Mouse (Mus musculus) megakaryocyte, embryonic 14.5 days (primary cell): ENCODE results near the gene Rapgef5.

Experiments
- FLI1 ChIP-seq: IDR thresholded peaks from 2 replicates; pipeline ENCODE4 v1.6.1; 2012; ENCODE audit warnings: low read length, inconsistent platforms, mixed read lengths
- GATA1 ChIP-seq: IDR thresholded peaks from 3 replicates; pipeline ENCODE4 v1.6.1; 2012; ENCODE audit warnings: mixed read lengths, low read length, inconsistent platforms, borderline replicate concordance

DNA sequence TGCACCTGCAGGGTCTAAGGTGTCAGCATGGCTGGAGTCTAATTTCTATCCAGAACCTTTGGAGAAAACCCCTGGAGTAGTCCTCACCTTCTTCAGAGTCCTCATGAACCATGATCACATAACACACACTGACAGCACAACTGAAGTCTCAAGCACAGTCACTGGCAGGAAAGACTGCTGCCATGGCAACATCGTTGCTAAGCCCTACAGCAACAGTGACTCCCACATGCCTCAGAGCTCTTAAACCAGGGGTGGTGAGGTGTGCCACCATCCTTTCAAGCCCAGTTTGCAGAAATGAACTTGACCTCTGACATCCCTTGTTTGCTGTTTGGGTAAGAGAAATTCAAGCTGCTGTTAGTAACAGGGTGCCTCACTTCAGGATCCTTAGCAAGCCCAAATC lies 245.4 kb downstream of the Rapgef5 start:
- no peak for TF ChIP-seq GATA1
- no peak for TF ChIP-seq FLI1
